Mouse (Mus musculus) spleen, postnatal 10 days (tissue): Measurements from ENCODE around the gene Plscr5.

Experiments
- DNase-seq, 2 experiments: peaks; one replicate each; pipeline ENCODE4 v3.0.0; 2021 to 2022; ENCODE audit warnings: low spot score in 2 of 2

Plscr5 gene

GRCm38 (mm10) chr9:92226795-92227194 is 34.1 kb downstream of the Plscr5 start:
- DNase-seq, result no peak

- DNase-seq, result no peak
These were observed 36.4 kb downstream of the Plscr5 start for GRCm38 (mm10) chr9:92228867-92229832.

GRCm38 (mm10) chr9:92229833-92230205 is 37.1 kb downstream of the Plscr5 start:
- no peak for DNase-seq

- DNase-seq, result no peak
These were observed 42.2 kb downstream of the Plscr5 start for GRCm38 (mm10) chr9:92234901-92235458.

- no peak for DNase-seq
These were observed 56.2 kb downstream of the Plscr5 start for GRCm38 (mm10) chr9:92248773-92249446.

GRCm38 (mm10) chr9:92249447-92249852 is 56.7 kb downstream of the Plscr5 start, which contains the start of gene Plscr1:
Plscr1 (plus strand) TSS chr9:92249750.
- DNase-seq, result no peak

GRCm38 (mm10) chr9:92249987-92250772 is 57.4 kb downstream of the Plscr5 start:
- DNase-seq, result peak; percentile 56 to 67

GRCm38 (mm10) chr9:92252718-92253117 is 60.0 kb downstream of the Plscr5 start:
- DNase-seq, result no peak

GRCm38 (mm10) chr9:92253585-92254321 is 61.0 kb downstream of the Plscr5 start:
- DNase-seq, result no peak
